Mouse (Mus musculus) left cerebral cortex, postnatal 14 days (tissue): ENCODE measurements around the gene Terb2. TPM values are rescaled to one million over a fixed set of nuclear protein-coding genes. Genes with fewer than 3 reads are reported as not detected.

Source experiments
- DNase-seq, 2 experiments: peaks; one replicate each; pipeline ENCODE4 v3.0.0; 2021 to 2022; ENCODE audit warnings: low spot score in 2 of 2, mixed read lengths in 1 of 2
- intact Hi-C: fragments of 180-260 bp; cut with DNase I; formaldehyde crosslinking; loops from one replicate; pipeline ENCODE4 v1.15.1; 2025
- long read RNA-seq, 2 experiments: library from polyadenylated mRNA; stranded (forward); transcript quantifications; one replicate each; pipeline ENCODE4 v2.0.0; 2021
- total RNA-seq, 2 experiments: library from RNA; stranded (reverse); gene quantifications; 2 replicates each; pipeline ENCODE4 v1.2.3; 2021

Gene Terb2
- total RNA-seq, result not detected
- long read RNA-seq, experiment 1, result 0 reads
- long read RNA-seq, experiment 2, result 0 reads

DNA sequence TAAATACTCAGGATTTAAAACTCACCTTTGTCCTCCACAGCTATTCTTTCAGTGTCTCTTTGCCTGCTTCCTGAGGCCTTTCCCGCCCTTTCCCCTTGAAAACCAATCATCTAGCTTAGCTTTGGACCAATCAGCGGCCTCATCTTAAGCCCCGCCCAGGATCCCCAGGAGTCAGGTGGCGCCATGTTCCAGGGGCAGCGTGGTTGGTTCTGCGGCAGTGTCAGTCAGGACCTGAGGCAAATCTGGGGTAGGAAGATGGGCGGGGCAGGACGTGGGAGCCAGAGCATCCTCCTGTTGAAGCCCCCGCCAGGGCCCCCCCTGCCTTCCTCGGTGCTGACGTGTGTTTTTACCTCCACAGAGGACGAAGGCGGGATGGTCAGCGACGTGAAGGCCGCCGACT lies at the start of gene Terb2, which contains the start of gene Patl2:
Terb2 (plus strand) TSS at position 167 of the 400 bp plus-strand sequence.
Patl2 (minus strand) TSS at position 84 of the 400 bp plus-strand sequence.
- intact Hi-C loops, result no loop called here
- no peak for DNase-seq

- intact Hi-C loops, result no loop called here
- DNase-seq, result no peak
These were observed 48.1 kb upstream of the Terb2 start for GRCm38 (mm10) chr2:122137839-122138465.

- intact Hi-C loops, result no loop called here
- no peak for DNase-seq
These were observed 45.3 kb upstream of the Terb2 start for GRCm38 (mm10) chr2:122140815-122141214.

- intact Hi-C loops, result no loop called here
- DNase-seq, result no peak
These were observed 44.6 kb upstream of the Terb2 start for GRCm38 (mm10) chr2:122141332-122141967.

DNA sequence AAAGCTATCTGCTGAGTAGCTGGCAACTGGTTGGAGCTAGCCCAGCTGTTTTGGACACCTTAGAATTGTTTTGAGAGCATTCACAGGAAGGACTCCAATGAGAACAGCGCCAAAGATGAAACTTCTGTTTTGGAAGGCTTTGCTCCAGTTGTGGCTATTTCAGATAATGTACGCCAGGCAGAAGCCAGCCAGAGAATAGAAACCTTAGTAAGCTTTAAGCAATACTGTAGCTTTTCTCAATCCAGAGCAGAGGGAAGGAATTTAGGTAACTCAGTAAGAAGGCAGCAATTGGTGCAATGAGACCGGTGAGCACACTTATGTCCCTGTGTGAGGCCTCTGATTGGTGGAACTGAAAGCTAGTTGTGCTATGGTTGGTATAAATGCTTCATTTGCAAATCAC lies 43.0 kb upstream of the Terb2 start:
- no peak for DNase-seq
- intact Hi-C loops, result no loop called here

- intact Hi-C loops, result no loop called here
- DNase-seq, result no peak
These were observed 40.3 kb upstream of the Terb2 start for GRCm38 (mm10) chr2:122145756-122146155.

DNA sequence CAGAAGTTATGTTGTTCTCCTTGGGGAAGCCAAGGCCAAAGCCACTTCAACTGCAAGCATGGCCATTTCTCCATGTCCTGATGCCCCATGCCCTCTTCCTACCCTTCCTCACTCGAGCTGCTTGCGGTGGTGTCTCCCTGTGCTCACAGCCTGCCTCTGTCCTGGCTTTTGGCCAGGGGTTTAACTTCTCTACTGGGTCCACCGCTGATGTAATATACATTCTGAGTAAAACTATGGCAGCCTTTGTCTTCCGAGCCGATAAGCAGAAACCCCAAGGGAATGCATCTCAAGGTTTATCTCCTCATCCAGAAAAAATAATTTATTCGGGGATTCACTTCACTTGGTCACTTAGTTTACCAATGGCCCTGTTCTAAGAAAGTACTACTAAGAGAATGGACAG lies 39.4 kb upstream of the Terb2 start:
- intact Hi-C loops, result loop anchor here (1.0 kb wide), 1 partner anchor 28 kb away; the partner anchor contains the start of gene Spg11
- no peak for DNase-seq

- DNase-seq, result peak; percentile 95 to 97
- intact Hi-C loops, result loop anchor here (1.0 kb wide), 1 partner anchor 29 kb away; the partner anchor contains the start of gene Spg11
These were observed 38.4 kb upstream of the Terb2 start, which contains the start of gene B2m for GRCm38 (mm10) chr2:122147508-122148241. Gene B2m, plus strand, starts transcription at chr2:122147686.

- peak; percentile 48 to 57 for DNase-seq
- intact Hi-C loops, result no loop called here
These were observed 37.7 kb upstream of the Terb2 start for GRCm38 (mm10) chr2:122148242-122148917.

- no peak for DNase-seq
- intact Hi-C loops, result no loop called here
These were observed 36.8 kb upstream of the Terb2 start for GRCm38 (mm10) chr2:122149316-122149715.

DNA sequence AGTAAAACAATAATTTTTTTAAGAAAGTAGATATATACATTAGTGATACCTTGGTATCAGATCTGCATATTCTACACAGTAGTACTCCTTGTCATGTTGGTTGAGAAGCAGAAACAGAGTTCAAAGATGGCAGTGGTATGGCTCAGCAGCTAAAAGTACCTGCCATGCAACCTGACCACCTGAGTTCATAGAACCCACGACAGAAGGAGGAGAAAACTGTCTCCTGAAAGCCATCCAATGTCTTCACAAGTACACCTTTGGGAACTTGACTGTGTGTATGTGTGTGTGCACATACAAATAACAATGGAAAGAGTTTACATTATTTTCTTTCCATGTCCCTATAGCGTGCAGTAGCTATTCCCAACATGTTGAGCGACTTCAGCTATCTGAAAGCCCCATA lies 36.4 kb upstream of the Terb2 start:
- intact Hi-C loops, result no loop called here
- DNase-seq, result no peak

DNA sequence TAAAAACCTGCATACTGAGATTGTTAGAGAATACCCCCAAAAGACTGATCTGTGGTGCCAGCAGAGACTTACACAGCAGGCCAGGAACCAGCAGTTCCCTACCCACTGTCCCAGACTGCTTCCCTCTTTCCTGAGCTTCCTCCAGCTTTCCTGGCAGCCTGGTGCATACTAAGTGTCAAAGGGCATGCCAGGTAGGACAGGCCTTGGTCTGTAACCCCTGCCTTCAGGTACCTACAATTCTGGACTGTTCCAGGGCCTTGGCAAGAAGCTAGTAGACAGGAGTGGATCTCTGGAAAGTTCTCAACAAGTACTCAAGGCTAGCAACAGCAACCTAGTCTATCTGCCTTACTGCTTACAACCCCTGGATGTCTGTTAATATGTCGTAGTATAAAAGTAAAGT lies 34.9 kb upstream of the Terb2 start:
- DNase-seq, result no peak
- intact Hi-C loops, result no loop called here

GRCm38 (mm10) chr2:122152850-122153249 lies 33.2 kb upstream of the Terb2 start:
- intact Hi-C loops, result no loop called here

GRCm38 (mm10) chr2:122153681-122154365 lies 32.2 kb upstream of the Terb2 start:
- no peak for DNase-seq
- intact Hi-C loops, result no loop called here

More at GRCm38 (mm10) chr2:122152850-122153249, 33.2 kb upstream of the Terb2 start:
- DNase-seq, result no peak

GRCm38 (mm10) chr2:122154479-122154878 lies 31.6 kb upstream of the Terb2 start:
- intact Hi-C loops, result no loop called here
- no peak for DNase-seq

DNA sequence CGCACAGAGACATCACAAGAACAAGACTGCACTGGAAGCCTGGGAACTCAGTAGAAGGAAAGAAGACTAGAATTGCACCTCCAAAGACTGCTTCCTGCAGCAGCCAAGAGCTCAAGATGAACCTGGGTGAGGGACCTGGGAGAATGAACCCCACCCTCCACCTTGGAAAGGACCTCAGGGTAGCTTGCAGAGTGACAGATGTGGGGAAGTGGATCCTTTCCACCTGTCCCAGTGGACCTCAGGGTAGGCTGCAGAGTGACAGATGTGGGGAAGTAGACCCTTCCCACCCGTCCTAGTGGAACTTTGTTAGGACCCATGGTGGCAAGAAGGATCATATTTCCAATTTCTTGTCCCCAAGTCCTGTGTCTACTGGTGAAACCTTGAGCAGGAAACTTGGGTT lies 30.8 kb upstream of the Terb2 start:
- DNase-seq, result no peak
- intact Hi-C loops, result no loop called here

- intact Hi-C loops, result no loop called here
- DNase-seq, result no peak
These were observed 29.9 kb upstream of the Terb2 start for GRCm38 (mm10) chr2:122156051-122156700.

DNA sequence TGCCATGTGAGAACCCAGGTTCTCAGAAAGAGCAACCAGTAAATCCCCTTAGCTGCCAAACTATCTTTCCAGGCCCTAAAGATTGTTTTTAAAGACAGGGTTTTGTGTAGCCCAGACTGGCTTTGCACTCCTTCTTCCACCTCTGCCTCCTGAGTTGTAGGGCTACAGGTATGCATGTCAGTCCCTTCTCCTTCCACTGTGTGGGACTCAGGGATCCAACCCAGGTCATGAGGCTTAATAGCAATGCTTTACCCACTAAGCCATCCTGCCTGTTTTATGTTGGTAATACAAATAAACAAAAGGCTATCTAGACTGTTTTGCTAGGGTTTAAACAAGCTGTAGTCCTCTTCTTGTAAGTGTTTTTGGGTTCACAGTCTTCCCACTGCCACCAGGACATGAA lies 28.5 kb upstream of the Terb2 start:
- intact Hi-C loops, result no loop called here
- DNase-seq, result no peak

DNA sequence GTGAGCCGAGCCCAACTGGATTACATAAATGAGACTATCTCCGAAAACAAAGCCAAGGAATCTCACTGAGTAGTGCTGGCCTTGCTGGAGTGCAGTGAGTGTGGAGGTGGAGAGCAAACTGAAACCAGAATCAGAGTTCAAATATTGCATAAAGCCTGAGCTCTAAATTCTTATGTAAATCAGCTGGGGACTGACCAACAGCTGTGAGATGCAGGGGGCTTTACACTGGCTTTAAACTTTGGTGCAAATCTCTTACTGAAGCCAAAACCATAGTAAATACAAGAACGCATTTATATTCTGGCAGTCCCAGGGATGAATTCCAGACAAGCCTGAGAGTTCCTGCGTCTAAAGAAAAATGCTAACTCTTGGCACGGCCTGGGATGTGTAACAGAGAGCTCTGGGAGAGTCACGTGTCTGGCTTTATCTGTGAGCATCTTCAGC lies 27.7 kb upstream of the Terb2 start:
- no peak for DNase-seq

More for the DNA sequence above, 27.7 kb upstream of the Terb2 start:
- intact Hi-C loops, result no loop called here
